Mouse (Mus musculus) intestine, embryonic 16.5 days (tissue): ENCODE data around the gene Atf6b. TPM values are rescaled to one million over a fixed set of nuclear protein-coding genes. Genes with fewer than 3 reads are reported as not detected.

Experiments used
- ATAC-seq: fragments of 200-750 bp; cut with Nextera tagmentation; 2 replicates; pipeline ENCODE4 v1.8.0; 2017; ENCODE audit warnings: moderate TSS enrichment, moderate library complexity
- H3K27ac ChIP-seq: fragments of 300-500 bp; sonication (generic); 2 replicates; pipeline ENCODE4 v1.5.1; 2014; ENCODE audit warnings: mild to moderate bottlenecking, low read length
- H3K27me3 ChIP-seq: fragments of 300-500 bp; sonication (generic); replicated peaks from 2 replicates; pipeline ENCODE4 v1.6.1; 2014; ENCODE audit warnings: low read length, control low read depth, mixed read lengths; ENCODE audit not compliant: control insufficient read depth, insufficient read depth
- H3K36me3 ChIP-seq: fragments of 300-500 bp; sonication (generic); 2 replicates; pipeline ENCODE4 v1.6.1; 2014; ENCODE audit warnings: low read length, control low read depth; ENCODE audit not compliant: control insufficient read depth, insufficient read depth
- H3K4me1 ChIP-seq: fragments of 300-500 bp; sonication (generic); 2 replicates; pipeline ENCODE4 v1.6.1; 2014; ENCODE audit warnings: low read length, control low read depth, mixed read lengths; ENCODE audit not compliant: control insufficient read depth, insufficient read depth
- H3K4me2 ChIP-seq: fragments of 300-500 bp; sonication (generic); 2 replicates; pipeline ENCODE4 v1.6.1; 2014; ENCODE audit warnings: low read depth, low read length, control low read depth
- H3K4me3 ChIP-seq: fragments of 300-500 bp; sonication (generic); 2 replicates; pipeline ENCODE4 v1.5.1; 2014; ENCODE audit warnings: mild to moderate bottlenecking, low read length
- H3K9ac ChIP-seq: fragments of 300-500 bp; sonication (generic); 2 replicates; pipeline ENCODE4 v1.6.1; 2014; ENCODE audit warnings: low read depth, low read length
- H3K9me3 ChIP-seq: fragments of 300-500 bp; sonication (generic); 2 replicates; pipeline ENCODE4 v1.6.1; 2016; ENCODE audit warnings: low read length, control low read depth; ENCODE audit not compliant: control insufficient read depth
- whole genome bisulfite sequencing: fragments of 180-500 bp; shearing (Covaris S2); extraction: QIAGEN DNeasy Blood & Tissue Kit; methylation state at CpG from one replicate; pipeline ENCODE4 v1.1.7; 2014; 5-methylcytosine and 5-hydroxymethylcytosine counted together
- polyA plus RNA-seq: library from polyadenylated mRNA; unstranded; fragments of >200 nt; fragmentation: Nextera tagmentation; extraction: Ambion mirVana; gene quantifications from 2 replicates; pipeline ENCODE4 v1.2.1, GENCODE M21; 2015

Gene Atf6b
- polyA plus RNA-seq, 1 experiment from 2014 or later: 69.1 TPM

- Histone ChIP-seq H3K27ac (no peak overlapping the region), H3K4me1 (peaks cover 35% of the 10 kb centered on the region), H3K4me2 (peak overlapping the region; percentile 72), H3K4me3 (peak overlapping the region; percentile 41), H3K27me3 (peaks cover 18% of the 10 kb centered on the region), H3K9me3 (no peaks in the 10 kb centered on the region), H3K36me3 (no peaks in the 10 kb centered on the region), H3K9ac (peak overlapping the region; percentile 56)
- no peak for ATAC-seq
- WGBS: 4% methylated on average over 46 of the region's 48 CpGs
These were observed 16.1 kb upstream of the Atf6b start for GRCm38 (mm10) chr17:34630761-34631301.

- H3K4me1 ChIP-seq: peaks cover 28% of the 10 kb centered on the region
- H3K27ac ChIP-seq: no peak overlapping the region
- peaks cover 18% of the 10 kb centered on the region for H3K27me3 ChIP-seq
- no peaks in the 10 kb centered on the region for H3K9me3 ChIP-seq
- H3K4me3 ChIP-seq: peak overlapping the region; percentile 41
- no peak for ATAC-seq
- H3K36me3 ChIP-seq: no peaks in the 10 kb centered on the region
- H3K9ac ChIP-seq: peak overlapping the region; percentile 64
- peak overlapping the region; percentile 89 for H3K4me2 ChIP-seq
- WGBS: 11% methylated on average over 12 of the region's 12 CpGs
These were observed 15.3 kb upstream of the Atf6b start for GRCm38 (mm10) chr17:34631647-34632046.

DNA sequence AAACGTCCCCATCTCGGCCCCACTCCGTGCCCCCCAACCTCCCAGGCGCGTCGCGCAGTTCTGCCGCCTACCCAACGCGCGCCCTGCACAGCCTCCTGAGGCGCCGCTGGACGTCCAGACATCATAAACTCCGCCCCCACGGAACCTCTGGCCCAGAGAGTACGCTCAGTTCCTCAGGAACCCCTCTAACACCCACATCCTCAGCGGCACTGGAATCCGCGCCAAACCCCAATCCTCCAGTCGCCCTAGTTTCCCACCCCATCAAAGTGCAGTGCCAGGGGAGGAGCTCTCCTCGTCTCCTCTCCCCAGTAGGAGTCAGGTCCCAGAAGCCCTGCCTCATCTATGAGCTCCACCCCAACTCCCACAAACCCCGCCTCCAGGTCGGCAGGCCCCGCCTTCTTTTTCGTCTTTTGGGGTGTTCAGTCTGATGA lies 14.7 kb upstream of the Atf6b start:
- Histone ChIP-seq H3K27me3 (peaks cover 18% of the 10 kb centered on the region), H3K36me3 (no peaks in the 10 kb centered on the region), H3K27ac (no peak overlapping the region), H3K4me3 (peak overlapping the region; percentile 41), H3K4me1 (peaks cover 28% of the 10 kb centered on the region), H3K4me2 (peak overlapping the region; percentile 89), H3K9ac (peak overlapping the region; percentile 64), H3K9me3 (no peaks in the 10 kb centered on the region)
- peak; percentile 42; the same call in 1 of the 2 replicates for ATAC-seq
- 2% methylated on average over 26 of the region's 26 CpGs for WGBS

GRCm38 (mm10) chr17:34635671-34636070 lies 11.3 kb upstream of the Atf6b start:
- Histone ChIP-seq H3K9me3 (no peaks in the 10 kb centered on the region), H3K4me3 (no peak overlapping the region), H3K27me3 (peaks cover 11% of the 10 kb centered on the region), H3K36me3 (no peaks in the 10 kb centered on the region), H3K4me1 (peaks cover 11% of the 10 kb centered on the region), H3K4me2 (no peak overlapping the region), H3K27ac (no peak overlapping the region), H3K9ac (no peak overlapping the region)
- 68% methylated on average over 2 of the region's 2 CpGs for WGBS
- no peak for ATAC-seq

- H3K36me3 ChIP-seq: no peaks in the 10 kb centered on the region
- H3K9ac ChIP-seq: 0 out of 2 replicates have a peak overlapping the region, but pooled peaks have one; percentile 5
- ATAC-seq: no peak
- no peak overlapping the region for H3K4me3 ChIP-seq
- 67% methylated on average over 3 of the region's 3 CpGs for WGBS
- no peaks in the 10 kb centered on the region for H3K27me3 ChIP-seq
- H3K4me2 ChIP-seq: no peak overlapping the region
- no peak overlapping the region for H3K27ac ChIP-seq
- H3K4me1 ChIP-seq: no peaks in the 10 kb centered on the region
- H3K9me3 ChIP-seq: no peaks in the 10 kb centered on the region
These were observed 9.5 kb upstream of the Atf6b start for GRCm38 (mm10) chr17:34637459-34637858.

GRCm38 (mm10) chr17:34639461-34640255 lies 7.3 kb upstream of the Atf6b start:
- Histone ChIP-seq H3K9me3 (no peaks in the 10 kb centered on the region), H3K27ac (no peak overlapping the region), H3K4me3 (no peak overlapping the region), H3K4me2 (no peak overlapping the region), H3K36me3 (no peaks in the 10 kb centered on the region), H3K27me3 (no peaks in the 10 kb centered on the region), H3K9ac (no peak overlapping the region), H3K4me1 (no peaks in the 10 kb centered on the region)
- ATAC-seq: no peak
- WGBS: 75% methylated on average over 7 of the region's 7 CpGs

GRCm38 (mm10) chr17:34640778-34641601 lies 6.0 kb upstream of the Atf6b start:
- Histone ChIP-seq H3K27ac (peak overlapping the region; percentile 33), H3K4me2 (no peak overlapping the region), H3K4me1 (peaks cover 7% of the 10 kb centered on the region), H3K4me3 (no peak overlapping the region), H3K36me3 (no peaks in the 10 kb centered on the region), H3K27me3 (no peaks in the 10 kb centered on the region), H3K9me3 (no peaks in the 10 kb centered on the region), H3K9ac (peak overlapping the region; percentile 27; the same call in 1 of the 2 replicates)
- 18% methylated on average over 11 of the region's 11 CpGs for WGBS
- no peak for ATAC-seq

GRCm38 (mm10) chr17:34641945-34642344 lies 5.0 kb upstream of the Atf6b start:
- Histone ChIP-seq H3K36me3 (no peaks in the 10 kb centered on the region), H3K27ac (no peak overlapping the region), H3K9ac (no peak overlapping the region), H3K4me3 (no peak overlapping the region), H3K27me3 (no peaks in the 10 kb centered on the region), H3K9me3 (no peaks in the 10 kb centered on the region), H3K4me1 (peaks cover 7% of the 10 kb centered on the region), H3K4me2 (no peak overlapping the region)
- 73% methylated on average over 3 of the region's 3 CpGs for WGBS
- ATAC-seq: no peak

DNA sequence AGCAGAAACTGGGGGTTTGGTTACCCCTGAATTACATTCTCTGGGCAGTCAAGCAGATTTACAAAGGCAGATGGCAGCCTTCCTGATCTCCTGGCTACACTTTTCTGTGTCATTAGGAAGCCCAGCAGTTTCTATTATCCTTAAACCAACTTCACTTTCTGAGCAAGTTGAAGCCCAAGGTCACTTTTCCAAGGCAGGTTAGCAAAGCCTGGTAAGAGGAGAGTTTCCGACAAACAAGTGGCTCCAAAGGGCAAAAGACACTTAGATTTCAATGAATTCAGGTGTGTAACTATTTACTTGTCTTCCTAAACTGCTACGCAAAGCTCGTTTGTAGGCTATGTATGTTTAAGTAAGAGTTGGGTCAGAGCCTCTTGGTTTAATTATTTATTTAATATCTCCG lies 3.6 kb upstream of the Atf6b start:
- Histone ChIP-seq H3K4me1 (peaks cover 15% of the 10 kb centered on the region), H3K9ac (no peak overlapping the region), H3K4me3 (no peak overlapping the region), H3K27me3 (no peaks in the 10 kb centered on the region), H3K4me2 (no peak overlapping the region), H3K27ac (no peak overlapping the region), H3K9me3 (no peaks in the 10 kb centered on the region), H3K36me3 (no peaks in the 10 kb centered on the region)
- ATAC-seq: no peak
- 88% methylated on average over 4 of the region's 4 CpGs for WGBS
